Mouse (Mus musculus) E14TG2a.4 (cell line): ENCODE results near the gene Btbd35f24.
"Not testable (repeated sequence)": the region's sequence is repeated elsewhere in the genome, so short reads cannot be mapped to it uniquely, and the experiment has no call there.

Experiments
- H3K27me3 ChIP-seq: 2 replicates; pipeline ENCODE4 v1.6.1; 2014; ENCODE audit warnings: low read length, control low read depth; ENCODE audit not compliant: insufficient read depth
- H3K36me3 ChIP-seq: 2 replicates; pipeline ENCODE4 v1.6.1; 2014; ENCODE audit warnings: low read length, control low read depth; ENCODE audit not compliant: insufficient read depth
- H3K4me1 ChIP-seq: replicated peaks from 2 replicates; pipeline ENCODE4 v1.6.1; 2014; ENCODE audit warnings: low read depth, low read length, control low read depth
- H3K4me3 ChIP-seq: replicated peaks from 2 replicates; pipeline ENCODE4 v1.5.1; 2014; ENCODE audit warnings: mild to moderate bottlenecking, low read length
- H3K9me3 ChIP-seq: 2 replicates; pipeline ENCODE4 v1.6.1; 2014; ENCODE audit warnings: low read length, control low read depth

The Btbd35f24 gene

GRCm38 (mm10) chrX:3195727-3196126, at the start of gene Btbd35f24:
Gene Btbd35f24 (minus strand): TSS chrX:3195827.
- not testable (repeated sequence) for H3K4me3 ChIP-seq, H3K36me3 ChIP-seq, H3K27me3 ChIP-seq, H3K9me3 ChIP-seq, H3K4me1 ChIP-seq
